Mouse (Mus musculus): ENCODE data around the gene Unc119b. TPM values are rescaled to one million over a fixed set of nuclear protein-coding genes. Genes with fewer than 3 reads are reported as not detected.
"Not testable (repeated sequence)": the region's sequence is repeated elsewhere in the genome, so short reads cannot be mapped to it uniquely, and the experiment has no call there.

Unc119b gene
- polyA plus RNA-seq, 1 experiment from 2014 or later: 65.9 TPM

GRCm38 (mm10) chr5:115155831-115156230 lies 21.1 kb upstream of the Unc119b start:
- Histone ChIP-seq H3K27ac (replicated peaks) (0 out of 2 replicates have a peak overlapping the region, but pooled peaks have one; percentile 20), H3K4me1 (peaks cover 37% of the 10 kb centered on the region), H3K4me2 (replicated peaks) (peak overlapping the region; percentile 92), H3K4me3 (peak overlapping the region; percentile 96), H3K9me3 (no peaks in the 10 kb centered on the region), H3K27me3 (no peaks in the 10 kb centered on the region), H3K9ac (replicated peaks) (peak overlapping the region; percentile 50), H3K36me3 (0 out of 2 replicates have a peak, but pooled peaks cover 8% of the 10 kb centered on the region)
- ATAC-seq (ENCODE audit: low FRiP score, low read depth): no peak
- WGBS: 55% methylated on average over 5 of the region's 5 CpGs

- no peaks in the 10 kb centered on the region for H3K27me3 ChIP-seq
- H3K4me3 ChIP-seq: peak overlapping the region; percentile 96; the same call in 1 of the 2 replicates
- 0 out of 2 replicates have a peak overlapping the region, but pooled peaks have one; percentile 20 for H3K27ac ChIP-seq (replicated peaks)
- no peaks in the 10 kb centered on the region for H3K9me3 ChIP-seq
- no peak for ATAC-seq (ENCODE audit: low FRiP score, low read depth)
- WGBS: 77% methylated on average over 13 of the region's 13 CpGs
- H3K9ac ChIP-seq (replicated peaks): peak overlapping the region; percentile 50
- peaks cover 15% of the 10 kb centered on the region for H3K36me3 ChIP-seq
- H3K4me1 ChIP-seq: peaks cover 37% of the 10 kb centered on the region
- H3K4me2 ChIP-seq (replicated peaks): peak overlapping the region; percentile 92
These were observed 20.4 kb upstream of the Unc119b start for GRCm38 (mm10) chr5:115155156-115155631.

GRCm38 (mm10) chr5:115152132-115152956 lies 17.6 kb upstream of the Unc119b start:
- WGBS: 69% methylated on average over 8 of the region's 8 CpGs
- H3K4me1 ChIP-seq: peaks cover 31% of the 10 kb centered on the region
- peaks cover 41% of the 10 kb centered on the region for H3K36me3 ChIP-seq
- no peaks in the 10 kb centered on the region for H3K27me3 ChIP-seq
- no peak overlapping the region for H3K9ac ChIP-seq (replicated peaks)
- no peak for ATAC-seq (ENCODE audit: low FRiP score, low read depth)
- no peak overlapping the region for H3K4me2 ChIP-seq (replicated peaks)
- no peak overlapping the region for H3K27ac ChIP-seq (replicated peaks)
- H3K9me3 ChIP-seq: no peaks in the 10 kb centered on the region
- no peak overlapping the region for H3K4me3 ChIP-seq

GRCm38 (mm10) chr5:115151457-115151856 lies 16.7 kb upstream of the Unc119b start:
- H3K27me3 ChIP-seq: no peaks in the 10 kb centered on the region
- H3K9ac ChIP-seq (replicated peaks): no peak overlapping the region
- no peak for ATAC-seq (ENCODE audit: low FRiP score, low read depth)
- H3K4me3 ChIP-seq: no peak overlapping the region
- no peak overlapping the region for H3K27ac ChIP-seq (replicated peaks)
- peaks cover 22% of the 10 kb centered on the region for H3K4me1 ChIP-seq
- peaks cover 50% of the 10 kb centered on the region for H3K36me3 ChIP-seq
- 87% methylated on average over 13 of the region's 13 CpGs for WGBS
- no peak overlapping the region for H3K4me2 ChIP-seq (replicated peaks)
- H3K9me3 ChIP-seq: no peaks in the 10 kb centered on the region

- Histone ChIP-seq H3K27ac (replicated peaks) (no peak overlapping the region), H3K36me3 (peaks cover 55% of the 10 kb centered on the region), H3K4me2 (replicated peaks) (no peak overlapping the region), H3K9ac (replicated peaks) (no peak overlapping the region), H3K4me3 (no peak overlapping the region), H3K9me3 (no peaks in the 10 kb centered on the region), H3K4me1 (peaks cover 17% of the 10 kb centered on the region), H3K27me3 (no peaks in the 10 kb centered on the region)
- WGBS: 87% methylated on average over 5 of the region's 5 CpGs
- no peak for ATAC-seq (ENCODE audit: low FRiP score, low read depth)
These were observed 16.2 kb upstream of the Unc119b start for GRCm38 (mm10) chr5:115150991-115151390.

GRCm38 (mm10) chr5:115149675-115150459 lies 15.1 kb upstream of the Unc119b start:
- no peak for ATAC-seq (ENCODE audit: low FRiP score, low read depth)
- Histone ChIP-seq H3K27ac (replicated peaks) (no peak overlapping the region), H3K27me3 (no peaks in the 10 kb centered on the region), H3K9me3 (no peaks in the 10 kb centered on the region), H3K9ac (replicated peaks) (no peak overlapping the region), H3K4me3 (no peak overlapping the region), H3K4me1 (peaks cover 6% of the 10 kb centered on the region), H3K4me2 (replicated peaks) (no peak overlapping the region), H3K36me3 (peaks cover 59% of the 10 kb centered on the region)
- WGBS: 97% methylated on average over 14 of the region's 14 CpGs

- no CpG with 5 or more reads among the region's 1 CpGs for WGBS
- not testable (repeated sequence) for H3K27ac ChIP-seq (replicated peaks)
These were observed 14.1 kb upstream of the Unc119b start for GRCm38 (mm10) chr5:115148872-115149271.

GRCm38 (mm10) chr5:115148378-115148777 lies 13.6 kb upstream of the Unc119b start:
- WGBS: 94% methylated on average over 8 of the region's 8 CpGs
- Histone ChIP-seq H3K27me3 (no peaks in the 10 kb centered on the region), H3K4me2 (replicated peaks) (no peak overlapping the region), H3K36me3 (peaks cover 57% of the 10 kb centered on the region), H3K4me1 (0 out of 2 replicates have a peak, but pooled peaks cover 3% of the 10 kb centered on the region), H3K27ac (replicated peaks) (no peak overlapping the region), H3K4me3 (no peak overlapping the region), H3K9ac (replicated peaks) (no peak overlapping the region), H3K9me3 (no peaks in the 10 kb centered on the region)
- ATAC-seq (ENCODE audit: low FRiP score, low read depth): no peak

More at GRCm38 (mm10) chr5:115148872-115149271, 14.1 kb upstream of the Unc119b start:
- not testable (repeated sequence) for ATAC-seq (ENCODE audit: low FRiP score, low read depth); H3K9me3 ChIP-seq; H3K4me2 ChIP-seq (replicated peaks); H3K27me3 ChIP-seq; H3K4me1 ChIP-seq; H3K4me3 ChIP-seq; H3K9ac ChIP-seq (replicated peaks)
- peaks cover 59% of the 10 kb centered on the region for H3K36me3 ChIP-seq

- Histone ChIP-seq H3K27ac (replicated peaks) (no peak overlapping the region), H3K9ac (replicated peaks) (no peak overlapping the region), H3K27me3 (no peaks in the 10 kb centered on the region), H3K4me2 (replicated peaks) (no peak overlapping the region), H3K4me3 (no peak overlapping the region), H3K36me3 (peaks cover 54% of the 10 kb centered on the region), H3K9me3 (no peaks in the 10 kb centered on the region), H3K4me1 (0 out of 2 replicates have a peak, but pooled peaks cover 7% of the 10 kb centered on the region)
- WGBS: 93% methylated on average over 3 of the region's 3 CpGs
- ATAC-seq (ENCODE audit: low FRiP score, low read depth): no peak
These were observed 12.6 kb upstream of the Unc119b start for GRCm38 (mm10) chr5:115147388-115147787.

- Histone ChIP-seq H3K4me1 (0 out of 2 replicates have a peak, but pooled peaks cover 7% of the 10 kb centered on the region), H3K4me2 (replicated peaks) (no peak overlapping the region), H3K9ac (replicated peaks) (no peak overlapping the region), H3K4me3 (no peak overlapping the region), H3K36me3 (peaks cover 54% of the 10 kb centered on the region), H3K27ac (replicated peaks) (no peak overlapping the region), H3K9me3 (no peaks in the 10 kb centered on the region), H3K27me3 (no peaks in the 10 kb centered on the region)
- ATAC-seq (ENCODE audit: low FRiP score, low read depth): no peak
These were observed 12.0 kb upstream of the Unc119b start for GRCm38 (mm10) chr5:115146747-115147130.

- H3K4me1 ChIP-seq: 0 out of 2 replicates have a peak, but pooled peaks cover 7% of the 10 kb centered on the region
- 85% methylated on average over 6 of the region's 6 CpGs for WGBS
- H3K36me3 ChIP-seq: peaks cover 54% of the 10 kb centered on the region
- H3K9ac ChIP-seq (replicated peaks): no peak overlapping the region
- no peak overlapping the region for H3K27ac ChIP-seq (replicated peaks)
- no peak for ATAC-seq (ENCODE audit: low FRiP score, low read depth)
- no peak overlapping the region for H3K4me2 ChIP-seq (replicated peaks)
- no peak overlapping the region for H3K4me3 ChIP-seq
- no peaks in the 10 kb centered on the region for H3K27me3 ChIP-seq
- no peaks in the 10 kb centered on the region for H3K9me3 ChIP-seq
These were observed 11.4 kb upstream of the Unc119b start for GRCm38 (mm10) chr5:115145976-115146746.
